Mouse (Mus musculus): ENCODE measurements around the gene Ski. TPM values are rescaled to one million over a fixed set of nuclear protein-coding genes. Genes with fewer than 3 reads are reported as not detected.

Gene Ski
- polyA plus RNA-seq, 1 experiment, result 32.2 TPM

- H3K36me3 ChIP-seq (ENCODE audit: control insufficient read depth, insufficient read depth, low read length), result peaks cover 10% of the 10 kb centered on the region
- WGBS, result 42% methylated on average over 8 of the region's 8 CpGs
- no peaks in the 10 kb centered on the region for H3K27me3 ChIP-seq (ENCODE audit: control insufficient read depth, insufficient read depth, low read length)
- no peak overlapping the region for H3K4me3 ChIP-seq (ENCODE audit: extremely low read depth, insufficient read depth, insufficient read length)
- peak overlapping the region; percentile 38 for H3K27ac ChIP-seq (ENCODE audit: insufficient read depth, low read length)
- TF ChIP-seq POLR2A (IDR thresholded peaks at IDR 0.05; ENCODE audit: low read depth, low read length) (no peak), CTCF (IDR thresholded peaks at IDR 0.05; ENCODE audit: extremely low read depth, insufficient read depth, insufficient read length, insufficient replicate concordance) (no peak)
- DNase-seq (ENCODE audit: low read depth in 1 of 2, low spot score in 2 of 2), result no peak
- peaks cover 41% of the 10 kb centered on the region for H3K4me1 ChIP-seq (ENCODE audit: control insufficient read depth, insufficient read depth, insufficient read length)
Observed at GRCm38 (mm10) chr4:155163685-155164084, 58.7 kb downstream of the Ski start.

DNA sequence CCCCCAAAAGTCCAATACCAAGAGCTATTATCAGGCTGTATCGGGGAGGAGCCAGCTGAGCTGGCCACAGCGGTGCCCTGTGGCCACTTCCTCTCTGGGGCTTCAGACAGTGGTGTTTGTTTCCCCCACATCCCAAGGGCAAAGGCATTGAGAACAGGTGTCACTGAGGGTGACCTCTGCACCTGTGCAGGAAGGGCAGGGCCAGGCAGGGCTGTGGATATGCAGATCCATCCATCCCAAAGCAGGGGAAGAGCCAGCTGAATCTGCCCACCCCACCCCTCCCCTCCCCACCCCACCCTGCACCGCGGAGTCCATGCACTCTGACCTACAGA lies 59.1 kb downstream of the Ski start:
- Histone ChIP-seq H3K4me1 (ENCODE audit: control insufficient read depth, insufficient read depth, insufficient read length) (peaks cover 39% of the 10 kb centered on the region), H3K4me3 (ENCODE audit: extremely low read depth, insufficient read depth, insufficient read length) (no peak overlapping the region), H3K36me3 (ENCODE audit: control insufficient read depth, insufficient read depth, low read length) (peaks cover 13% of the 10 kb centered on the region), H3K27ac (ENCODE audit: insufficient read depth, low read length) (peak overlapping the region; percentile 83), H3K27me3 (ENCODE audit: control insufficient read depth, insufficient read depth, low read length) (no peaks in the 10 kb centered on the region)
- TF ChIP-seq POLR2A (IDR thresholded peaks at IDR 0.05; ENCODE audit: low read depth, low read length) (no peak), CTCF (IDR thresholded peaks at IDR 0.05; ENCODE audit: extremely low read depth, insufficient read depth, insufficient read length, insufficient replicate concordance) (no peak)
- 2% methylated on average over 4 of the region's 4 CpGs for WGBS
- DNase-seq (ENCODE audit: low read depth in 1 of 2, low spot score in 2 of 2), result peak in 1 of 2 experiments; percentile 23

DNA sequence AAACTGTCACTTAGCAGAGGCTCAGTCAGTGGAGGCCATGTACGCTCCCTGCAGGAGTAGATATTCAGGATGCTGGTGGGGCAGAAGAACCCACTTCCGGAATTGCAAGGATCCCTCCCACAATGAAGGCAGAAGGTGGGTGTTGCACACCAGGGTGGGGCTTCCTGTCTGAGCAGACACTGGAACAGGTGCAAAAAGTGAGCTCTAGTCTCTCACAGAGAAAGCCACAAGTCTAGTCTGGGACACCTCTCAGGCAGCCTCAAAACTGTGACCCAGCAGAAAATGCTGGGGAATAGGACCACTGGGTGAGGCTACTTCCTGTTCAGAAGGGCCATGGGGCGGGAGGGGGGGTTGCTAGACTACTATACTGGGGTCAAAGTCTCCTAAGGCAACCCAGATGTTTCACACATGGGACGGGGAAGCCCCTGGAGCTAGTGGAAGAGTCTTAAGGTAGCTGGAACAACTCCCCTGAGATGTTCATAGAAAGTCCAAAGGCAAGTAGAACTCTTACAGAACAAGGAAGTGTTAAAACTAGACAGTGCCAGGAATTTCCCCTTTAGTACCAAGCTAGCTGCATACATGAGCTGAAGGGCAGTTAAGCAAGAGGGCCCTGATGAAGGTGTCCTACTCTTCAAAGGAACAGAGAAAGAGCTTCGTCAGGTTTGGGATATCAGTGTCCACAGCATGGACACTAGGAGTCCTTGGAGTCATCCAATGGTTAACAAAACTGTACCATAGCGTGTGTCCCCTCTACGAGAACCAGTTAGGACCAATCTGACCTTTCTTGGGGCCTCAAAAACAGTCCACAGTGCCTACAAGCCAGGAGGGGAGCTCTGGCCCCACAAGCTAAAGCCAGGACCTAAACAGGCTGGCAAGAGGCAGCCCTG lies 59.7 kb downstream of the Ski start:
- 13% methylated on average over 7 of the region's 7 CpGs for WGBS
- Histone ChIP-seq H3K27me3 (ENCODE audit: control insufficient read depth, insufficient read depth, low read length) (no peaks in the 10 kb centered on the region), H3K36me3 (ENCODE audit: control insufficient read depth, insufficient read depth, low read length) (peaks cover 19% of the 10 kb centered on the region), H3K4me3 (ENCODE audit: extremely low read depth, insufficient read depth, insufficient read length) (no peak overlapping the region), H3K4me1 (ENCODE audit: control insufficient read depth, insufficient read depth, insufficient read length) (peaks cover 39% of the 10 kb centered on the region), H3K27ac (ENCODE audit: insufficient read depth, low read length) (peak overlapping the region; percentile 83)
- TF ChIP-seq POLR2A (IDR thresholded peaks at IDR 0.05; ENCODE audit: low read depth, low read length) (no peak), CTCF (IDR thresholded peaks at IDR 0.05; ENCODE audit: extremely low read depth, insufficient read depth, insufficient read length, insufficient replicate concordance) (no peak)
- DNase-seq (ENCODE audit: low read depth in 1 of 2, low spot score in 2 of 2), result peak; percentile 66 to 76

- no peak overlapping the region for H3K27ac ChIP-seq (ENCODE audit: insufficient read depth, low read length)
Observed at GRCm38 (mm10) chr4:155158543-155158917, 63.9 kb downstream of the Ski start.

DNA sequence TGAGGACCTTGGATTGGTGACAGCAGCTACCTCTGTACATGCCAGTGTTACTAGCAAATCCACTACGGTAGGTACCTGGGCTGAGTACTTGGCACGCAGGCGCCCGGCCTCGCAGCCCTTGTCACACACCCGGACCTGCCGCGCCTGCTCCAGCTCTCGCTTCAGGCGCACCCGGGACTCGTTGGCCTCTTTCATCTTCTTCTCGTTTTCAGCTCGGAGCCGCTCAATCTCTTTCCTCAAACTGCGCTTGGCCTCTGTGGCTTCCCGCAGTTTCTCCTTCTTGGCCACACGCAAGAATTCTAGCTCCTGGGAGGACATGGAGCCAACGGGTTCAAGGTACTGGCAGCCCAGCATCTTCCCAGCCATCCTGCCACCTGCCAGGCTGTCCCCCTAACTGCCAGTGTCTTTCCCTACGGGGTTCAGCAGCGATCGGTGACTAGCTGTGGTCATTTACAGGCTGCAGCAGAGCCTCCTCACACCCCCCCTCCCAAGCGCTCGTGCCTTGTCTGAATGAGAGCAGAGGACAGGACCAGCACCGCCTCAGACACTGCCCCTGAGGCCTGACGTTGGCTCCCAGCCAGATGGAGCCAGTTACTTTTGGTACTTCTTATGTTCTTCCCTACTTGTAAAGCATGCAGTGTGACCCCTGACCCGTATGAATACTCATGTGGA lies 64.4 kb downstream of the Ski start:
- Histone ChIP-seq H3K27me3 (ENCODE audit: control insufficient read depth, insufficient read depth, low read length) (no peaks in the 10 kb centered on the region), H3K4me1 (ENCODE audit: control insufficient read depth, insufficient read depth, insufficient read length) (peaks cover 20% of the 10 kb centered on the region; the same call in 1 of the 2 replicates), H3K36me3 (ENCODE audit: control insufficient read depth, insufficient read depth, low read length) (peaks cover 34% of the 10 kb centered on the region), H3K4me3 (ENCODE audit: extremely low read depth, insufficient read depth, insufficient read length) (no peak overlapping the region), H3K27ac (ENCODE audit: insufficient read depth, low read length) (no peak overlapping the region)
- DNase-seq (ENCODE audit: low read depth in 1 of 2, low spot score in 2 of 2), result no peak
- no peak for TF ChIP-seq POLR2A (IDR thresholded peaks at IDR 0.05; ENCODE audit: low read depth, low read length)
- TF ChIP-seq CTCF (IDR thresholded peaks at IDR 0.05; ENCODE audit: extremely low read depth, insufficient read depth, insufficient read length, insufficient replicate concordance), result no peak
- WGBS, result 95% methylated on average over 27 of the region's 27 CpGs

More at GRCm38 (mm10) chr4:155158543-155158917, 63.9 kb downstream of the Ski start:
- no peak overlapping the region for H3K4me3 ChIP-seq (ENCODE audit: extremely low read depth, insufficient read depth, insufficient read length)
- WGBS, result 89% methylated on average over 8 of the region's 8 CpGs
- H3K27me3 ChIP-seq (ENCODE audit: control insufficient read depth, insufficient read depth, low read length), result no peaks in the 10 kb centered on the region
- TF ChIP-seq POLR2A (IDR thresholded peaks at IDR 0.05; ENCODE audit: low read depth, low read length) (no peak), CTCF (IDR thresholded peaks at IDR 0.05; ENCODE audit: extremely low read depth, insufficient read depth, insufficient read length, insufficient replicate concordance) (no peak)
- H3K4me1 ChIP-seq (ENCODE audit: control insufficient read depth, insufficient read depth, insufficient read length), result peaks cover 24% of the 10 kb centered on the region; the same call in 1 of the 2 replicates
- H3K36me3 ChIP-seq (ENCODE audit: control insufficient read depth, insufficient read depth, low read length), result peaks cover 34% of the 10 kb centered on the region
- DNase-seq (ENCODE audit: low read depth in 1 of 2, low spot score in 2 of 2), result no peak

DNA sequence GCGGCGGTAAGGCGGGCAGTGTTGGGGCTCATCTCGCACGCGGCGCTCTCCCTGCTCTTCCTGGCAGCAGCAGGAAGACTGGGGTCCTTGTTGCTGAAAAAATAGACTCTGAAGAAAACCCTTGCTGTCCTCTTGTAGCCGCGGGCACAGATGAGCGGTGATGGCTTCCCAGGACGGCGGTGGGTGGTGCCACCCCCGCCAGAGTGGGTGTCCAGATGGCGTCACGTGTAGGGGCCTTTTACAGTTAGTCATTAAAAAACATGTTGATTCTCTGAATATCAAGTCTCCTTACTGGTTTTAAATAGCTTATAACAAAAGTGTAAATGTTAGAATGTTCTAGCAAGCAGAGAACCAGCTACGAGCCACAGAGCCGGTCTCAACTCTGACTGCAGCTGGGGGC lies 65.7 kb downstream of the Ski start:
- H3K4me3 ChIP-seq (ENCODE audit: extremely low read depth, insufficient read depth, insufficient read length), result no peak overlapping the region
- peaks cover 34% of the 10 kb centered on the region for H3K36me3 ChIP-seq (ENCODE audit: control insufficient read depth, insufficient read depth, low read length)
- no peak for TF ChIP-seq POLR2A (IDR thresholded peaks at IDR 0.05; ENCODE audit: low read depth, low read length)
- no peak for TF ChIP-seq CTCF (IDR thresholded peaks at IDR 0.05; ENCODE audit: extremely low read depth, insufficient read depth, insufficient read length, insufficient replicate concordance)
- no peak overlapping the region for H3K27ac ChIP-seq (ENCODE audit: insufficient read depth, low read length)
- DNase-seq (ENCODE audit: low read depth in 1 of 2, low spot score in 2 of 2), result no peak
- 94% methylated on average over 17 of the region's 17 CpGs for WGBS
- no peaks in the 10 kb centered on the region for H3K27me3 ChIP-seq (ENCODE audit: control insufficient read depth, insufficient read depth, low read length)
- peaks cover 14% of the 10 kb centered on the region; the same call in 1 of the 2 replicates for H3K4me1 ChIP-seq (ENCODE audit: control insufficient read depth, insufficient read depth, insufficient read length)
